Mouse (Mus musculus) midbrain, postnatal 0 days (tissue): ENCODE measurements around the gene Exosc7. TPM values are rescaled to one million over a fixed set of nuclear protein-coding genes. Genes with fewer than 3 reads are reported as not detected.

Experiments
- ATAC-seq: fragments of 200-750 bp; cut with Nextera tagmentation; 2 replicates; pipeline ENCODE4 v1.8.0; 2017; ENCODE audit warnings: moderate number of reproducible peaks, mild to moderate bottlenecking, moderate TSS enrichment, moderate library complexity; ENCODE audit not compliant: low FRiP score
- DNase-seq: peaks from one replicate; pipeline ENCODE4 v3.0.0-alpha.2; 2015; ENCODE audit warnings: low spot score
- H3K27ac ChIP-seq: fragments of 300-500 bp; sonication (generic); 2 replicates; pipeline ENCODE4 v1.5.1; 2014; ENCODE audit warnings: low read depth, mild to moderate bottlenecking, low read length, mixed read lengths
- H3K27me3 ChIP-seq: fragments of 300-500 bp; sonication (generic); 2 replicates; pipeline ENCODE4 v1.6.1; 2014; ENCODE audit warnings: low read length, control low read depth, mixed read lengths; ENCODE audit not compliant: insufficient read depth
- H3K36me3 ChIP-seq: fragments of 300-500 bp; sonication (generic); 2 replicates; pipeline ENCODE4 v1.6.1; 2014; ENCODE audit warnings: low read length, control low read depth, mixed read lengths; ENCODE audit not compliant: insufficient read depth
- H3K4me1 ChIP-seq: fragments of 300-500 bp; sonication (generic); 2 replicates; pipeline ENCODE4 v1.6.1; 2014; ENCODE audit warnings: mild to moderate bottlenecking, control low read depth, antibody characterized with exemption, low read length, mixed read lengths; ENCODE audit not compliant: insufficient read depth
- H3K4me2 ChIP-seq: fragments of 300-500 bp; sonication (generic); 2 replicates; pipeline ENCODE4 v1.6.1; 2014; ENCODE audit warnings: low read depth, mild to moderate bottlenecking, low read length, mixed read lengths; ENCODE audit not compliant: poor library complexity, severe bottlenecking
- H3K4me3 ChIP-seq: fragments of 300-500 bp; sonication (generic); 2 replicates; pipeline ENCODE4 v1.5.1; 2014; ENCODE audit warnings: low read depth, mild to moderate bottlenecking, low read length, moderate library complexity
- H3K9ac ChIP-seq: fragments of 300-500 bp; sonication (generic); replicated peaks from 2 replicates; pipeline ENCODE4 v1.6.1; 2014; ENCODE audit warnings: mild to moderate bottlenecking, low read length, moderate library complexity, mixed read lengths; ENCODE audit not compliant: poor library complexity, severe bottlenecking
- H3K9me3 ChIP-seq: fragments of 300-500 bp; sonication (generic); 2 replicates; pipeline ENCODE4 v1.6.1; 2016; ENCODE audit warnings: low read length, control low read depth
- CTCF ChIP-seq: IDR thresholded peaks from 2 replicates; pipeline ENCODE4 v1.5.1; 2016; ENCODE audit warnings: antibody characterized with exemption, mild to moderate bottlenecking
- WGBS: fragments of 180-500 bp; shearing (Covaris S2); extraction: QIAGEN DNeasy Blood & Tissue Kit; methylation state at CpG from one replicate; pipeline ENCODE4 v1.1.7; 2014; 5-methylcytosine and 5-hydroxymethylcytosine counted together
- polyA plus RNA-seq: library from polyadenylated mRNA; unstranded; fragments of >200 nt; fragmentation: Nextera tagmentation; extraction: Ambion mirVana; gene quantifications from 2 replicates; pipeline ENCODE4 v1.2.1, GENCODE M21; 2015
- total RNA-seq: library from RNA; depleted of rRNA; stranded (reverse); fragments of >200 nt; gene quantifications from 2 replicates; pipeline ENCODE4 v1.2.3, GENCODE M21; 2014; rRNA removed

Exosc7 gene
- total and polyA plus RNA-seq, 2 experiments from 2014 or later: 21.4 to 61.1 TPM

DNA sequence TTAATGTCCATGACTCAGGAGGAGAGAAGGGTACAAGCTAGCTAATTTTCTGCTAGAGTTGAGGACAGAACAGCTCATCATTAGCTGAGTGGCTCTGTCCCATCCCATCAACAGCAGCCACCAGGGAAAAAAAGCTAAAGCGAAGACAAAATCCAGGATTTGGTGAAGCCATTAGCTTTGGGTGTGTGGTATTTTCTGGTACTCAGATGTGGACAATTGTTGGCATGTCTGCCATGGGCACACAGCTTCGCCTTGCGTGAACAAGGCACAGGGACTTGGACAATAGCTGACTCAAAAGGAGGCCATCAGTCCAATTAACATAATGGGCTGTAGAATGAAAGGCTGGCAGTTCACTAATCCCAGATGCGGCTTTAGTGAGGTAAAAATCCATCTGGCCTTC is 61.3 kb downstream of the Exosc7 start:
- Histone ChIP-seq H3K4me2 (no peak overlapping the region), H3K4me1 (no peaks in the 10 kb centered on the region), H3K9ac (no peak overlapping the region), H3K27me3 (no peaks in the 10 kb centered on the region), H3K9me3 (no peaks in the 10 kb centered on the region), H3K4me3 (no peak overlapping the region), H3K27ac (no peak overlapping the region), H3K36me3 (no peaks in the 10 kb centered on the region)
- ATAC-seq: no peak
- TF ChIP-seq CTCF: no peak
- 31% methylated on average over 4 of the region's 4 CpGs for WGBS
- no peak for DNase-seq

DNA sequence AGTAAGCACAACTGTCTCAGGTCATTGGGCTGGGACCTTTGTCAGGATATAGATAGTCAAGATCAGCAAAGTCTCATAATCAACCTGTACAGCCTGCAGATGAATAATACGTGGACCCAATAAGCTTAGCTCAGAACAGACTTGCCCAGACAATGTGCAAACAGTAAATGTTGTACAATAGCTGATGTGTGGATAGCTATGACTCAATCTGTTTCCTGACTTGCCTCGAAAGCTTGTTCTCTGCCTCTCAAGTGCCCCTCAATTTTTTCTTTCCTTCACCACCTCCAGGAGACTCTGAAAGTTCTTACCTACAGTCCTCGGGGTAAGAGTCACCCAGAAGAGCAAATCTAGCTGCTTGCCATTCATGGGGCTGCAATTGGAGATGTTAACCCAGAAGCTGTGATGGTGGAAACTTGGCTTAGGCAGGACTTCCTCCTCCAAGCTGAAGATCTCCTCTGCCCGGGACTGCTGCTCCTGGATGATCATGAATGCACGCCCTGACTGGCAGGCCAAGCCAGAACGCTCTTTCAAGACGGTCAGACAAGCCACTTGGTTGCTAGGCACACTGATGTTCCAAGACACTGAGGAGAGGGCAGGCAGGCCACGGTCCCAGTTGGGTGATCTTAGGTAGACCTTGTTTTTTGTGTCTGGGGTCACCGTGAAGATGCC is 64.5 kb downstream of the Exosc7 start:
- Histone ChIP-seq H3K4me2 (no peak overlapping the region), H3K9me3 (no peaks in the 10 kb centered on the region), H3K4me1 (no peaks in the 10 kb centered on the region), H3K4me3 (no peak overlapping the region), H3K9ac (no peak overlapping the region), H3K36me3 (no peaks in the 10 kb centered on the region), H3K27ac (no peak overlapping the region), H3K27me3 (no peaks in the 10 kb centered on the region)
- DNase-seq (no peak), ATAC-seq (no peak)
- WGBS: 85% methylated on average over 9 of the region's 9 CpGs
- no peak for TF ChIP-seq CTCF

DNA sequence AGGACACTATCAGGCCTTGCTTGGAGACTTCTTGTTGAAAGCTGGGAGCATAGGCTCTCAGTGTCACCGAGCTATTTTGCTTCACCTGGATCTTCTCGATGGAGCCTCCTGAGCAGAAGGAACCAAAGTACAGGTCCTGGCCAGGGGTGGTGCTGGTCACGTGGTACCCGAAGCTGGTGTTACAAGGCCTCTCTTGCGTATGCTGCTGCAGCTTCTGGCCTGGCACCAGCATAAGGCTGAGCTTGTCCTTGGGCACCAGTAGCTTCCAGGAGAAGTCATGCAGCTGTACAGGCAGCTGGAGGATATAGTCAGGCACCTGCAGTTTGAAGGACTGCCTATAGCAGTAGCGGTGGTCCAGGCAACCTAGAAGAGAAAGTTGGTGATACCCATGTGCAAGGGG is 67.0 kb downstream of the Exosc7 start:
- Histone ChIP-seq H3K27ac (no peak overlapping the region), H3K4me3 (no peak overlapping the region), H3K4me2 (no peak overlapping the region), H3K9ac (no peak overlapping the region), H3K27me3 (no peaks in the 10 kb centered on the region), H3K9me3 (no peaks in the 10 kb centered on the region), H3K36me3 (no peaks in the 10 kb centered on the region), H3K4me1 (no peaks in the 10 kb centered on the region)
- DNase-seq (no peak), ATAC-seq (no peak)
- WGBS: 95% methylated on average over 6 of the region's 6 CpGs
- no peak for TF ChIP-seq CTCF

DNA sequence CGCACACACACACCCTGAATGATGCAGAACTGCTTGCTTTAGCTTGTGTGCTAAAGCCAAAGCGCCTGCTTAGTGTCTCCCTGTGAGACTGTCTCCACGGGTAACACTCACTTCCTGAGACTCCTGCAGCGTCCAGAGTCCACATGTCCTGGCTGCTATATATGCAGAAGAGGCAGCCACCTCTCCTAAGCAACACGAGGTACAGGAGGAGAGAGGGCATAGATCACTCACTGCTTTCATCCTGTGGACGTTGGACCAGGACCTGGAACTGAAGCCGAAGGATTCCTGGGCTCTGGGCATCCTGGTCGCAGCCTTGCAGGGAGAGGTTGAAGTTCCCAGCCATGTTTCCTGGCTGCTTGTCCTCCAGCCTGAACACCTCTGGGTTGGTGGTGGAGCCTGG is 70.2 kb downstream of the Exosc7 start:
- ATAC-seq (no peak), DNase-seq (no peak)
- H3K9ac ChIP-seq: no peak overlapping the region
- no peaks in the 10 kb centered on the region for H3K4me1 ChIP-seq
- 78% methylated on average over 8 of the region's 8 CpGs for WGBS
- H3K4me3 ChIP-seq: no peak overlapping the region
- H3K27me3 ChIP-seq: no peaks in the 10 kb centered on the region
- no peak overlapping the region for H3K4me2 ChIP-seq
- no peak for TF ChIP-seq CTCF
- H3K27ac ChIP-seq: no peak overlapping the region
- no peaks in the 10 kb centered on the region for H3K36me3 ChIP-seq
- no peaks in the 10 kb centered on the region for H3K9me3 ChIP-seq

DNA sequence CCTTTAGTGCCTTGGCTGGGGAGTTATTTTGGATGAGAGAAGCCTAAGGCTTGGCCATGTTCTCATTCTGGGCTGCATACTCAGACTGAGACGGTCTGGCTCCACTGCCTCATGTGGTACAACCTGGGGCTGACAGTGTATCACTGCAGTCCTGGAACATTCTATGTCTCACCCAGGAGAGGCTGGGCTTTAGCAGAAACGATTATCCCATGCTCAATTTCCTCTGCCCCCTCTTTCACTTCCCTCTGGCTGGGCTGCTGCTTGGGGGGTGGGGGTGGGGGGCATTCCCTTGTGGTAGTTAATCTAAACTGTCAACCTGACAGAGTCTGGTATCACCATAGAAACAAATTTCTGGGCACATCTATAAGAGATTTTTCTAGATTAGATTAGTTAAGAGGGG is 72.5 kb downstream of the Exosc7 start:
- TF ChIP-seq CTCF: no peak
- H3K27me3 ChIP-seq: no peaks in the 10 kb centered on the region

More for the DNA sequence above, 72.5 kb downstream of the Exosc7 start:
- no peak for DNase-seq
- Histone ChIP-seq H3K4me2 (no peak overlapping the region), H3K4me1 (no peaks in the 10 kb centered on the region), H3K9me3 (no peaks in the 10 kb centered on the region), H3K36me3 (no peaks in the 10 kb centered on the region), H3K9ac (no peak overlapping the region), H3K4me3 (no peak overlapping the region), H3K27ac (no peak overlapping the region)
- WGBS: 58% methylated on average over 2 of the region's 2 CpGs
- no peak for ATAC-seq

Other genes starting within 250 kb of the Exosc7 start
- gene Zfp445, start 247.2 kb upstream of the Exosc7 start, total RNA-seq: 126 and 187 TPM in 2 replicates
- 70.3 and 77.6 TPM in 2 replicates for gene Zfp445, start 247.2 kb upstream of the Exosc7 start, polyA plus RNA-seq
- gene Zkscan7, start 227.5 kb upstream of the Exosc7 start, total RNA-seq: 5.7 and 8.2 TPM in 2 replicates
- 1.6 and 1.7 TPM in 2 replicates for gene Zkscan7, start 227.5 kb upstream of the Exosc7 start, polyA plus RNA-seq
- 8.7 and 10.0 TPM in 2 replicates for gene Zfp105, start 190.1 kb upstream of the Exosc7 start, total RNA-seq
- gene Zfp105, start 190.1 kb upstream of the Exosc7 start, polyA plus RNA-seq: 6.8 and 7.8 TPM in 2 replicates
- gene 1110059G10Rik, start 162.2 kb upstream of the Exosc7 start, total RNA-seq: 14.2 and 16.1 TPM in 2 replicates
- gene 1110059G10Rik, start 162.2 kb upstream of the Exosc7 start, polyA plus RNA-seq: 35.9 and 39.2 TPM in 2 replicates
- 6.8 and 20.1 TPM in 2 replicates for gene Kif15, start 162.2 kb upstream of the Exosc7 start, total RNA-seq
- gene Kif15, start 162.2 kb upstream of the Exosc7 start, polyA plus RNA-seq: 2.9 and 4.8 TPM in 2 replicates
- 17.4 and 18.4 TPM in 2 replicates for gene Tmem42, start 91.9 kb upstream of the Exosc7 start, total RNA-seq
- 32.5 and 34.5 TPM in 2 replicates for gene Tmem42, start 91.9 kb upstream of the Exosc7 start, polyA plus RNA-seq
- 0.27 and 0.47 TPM in 2 replicates for gene Tgm4, start 78.5 kb upstream of the Exosc7 start, total RNA-seq
- gene Tgm4, start 78.5 kb upstream of the Exosc7 start, polyA plus RNA-seq: 0.42 and 0.48 TPM in 2 replicates
- gene Zdhhc3, start within 50 bp of the Exosc7 start, total RNA-seq: 72.5 and 76.7 TPM in 2 replicates
- 85.4 and 86.9 TPM in 2 replicates for gene Zdhhc3, start within 50 bp of the Exosc7 start, polyA plus RNA-seq
- gene Clec3b, start 37.7 kb downstream of the Exosc7 start, total RNA-seq: 1.3 TPM in 2 replicates
- 3.7 and 4.9 TPM in 2 replicates for gene Clec3b, start 37.7 kb downstream of the Exosc7 start, polyA plus RNA-seq
- gene Cdcp1, start 102.8 kb downstream of the Exosc7 start, total RNA-seq: 0.44 and 0.61 TPM in 2 replicates
- gene Cdcp1, start 102.8 kb downstream of the Exosc7 start, polyA plus RNA-seq: 0.17 and 0.25 TPM in 2 replicates
- gene Tmem158, start 147.5 kb downstream of the Exosc7 start, total RNA-seq: 183 and 207 TPM in 2 replicates
- gene Tmem158, start 147.5 kb downstream of the Exosc7 start, polyA plus RNA-seq: 61.4 and 78.6 TPM in 2 replicates